Mouse (Mus musculus): ENCODE measurements around the gene Elmsan1. TPM values are rescaled to one million over a fixed set of nuclear protein-coding genes. Genes with fewer than 3 reads are reported as not detected.

Gene Elmsan1
- total and polyA plus RNA-seq, 3 experiments: 2.2 to 14.3 (median 5.6) TPM

GRCm38 (mm10) chr12:84110814-84111213, 107.9 kb downstream of the Elmsan1 start:
- Histone ChIP-seq H3K4me2 (ENCODE audit: insufficient read depth, low read depth, poor library complexity, severe bottlenecking) (peak overlapping the region; percentile 93), H3K4me3 (replicated peaks in 1 of 3; ENCODE audit: low read depth in 2 of 3, low read length in 2 of 3, poor library complexity in 1 of 3) (no peak overlapping the region), H3K27me3 (replicated peaks) (no peaks in the 10 kb centered on the region), H3K79me2 (replicated peaks; ENCODE audit: control insufficient read depth, extremely low read depth, insufficient read depth, poor library complexity, severe bottlenecking) (no peaks in the 10 kb centered on the region), H3K27ac (ENCODE audit: insufficient read depth, low read depth) (no peak overlapping the region), H3K9ac (ENCODE audit: insufficient read depth, low read depth) (no peak overlapping the region), H3K9me3 (replicated peaks; ENCODE audit: low read length) (no peaks in the 10 kb centered on the region), H3K36me3 (replicated peaks in 1 of 2; ENCODE audit: control insufficient read depth in 1 of 2, insufficient read depth in 1 of 2, low read length in 1 of 2) (no peaks in the 10 kb centered on the region), H3K4me1 (ENCODE audit: control insufficient read depth in 1 of 2, insufficient read depth in 2 of 2) (peaks cover 10 to 24% of the 10 kb centered on the region in 2 experiments)
- TF ChIP-seq GABPA (IDR thresholded peaks at IDR 0.05; ENCODE audit: insufficient replicate concordance, low read depth, low read length): no peak
- peak; percentile 81 for TF ChIP-seq EP300 (IDR thresholded peaks at IDR 0.05; ENCODE audit: low read length)
- TF ChIP-seq IRF4 (IDR thresholded peaks at IDR 0.05; ENCODE audit: low read depth, low read length): peak; percentile 89
- dilution Hi-C loops (cut with MboI; ENCODE audit: extremely low pct_ligation_motif_present, extremely low pct_unique_long_range_greater_than_20kb, low sequenced_read_pairs): no loop called here
- peak; percentile 27 for DNase-seq (ENCODE audit: extremely low read depth)
- in situ Hi-C loops (cut with MboI; ENCODE audit: low pct_ligation_motif_present, low pct_unique_long_range_greater_than_20kb, low sequenced_read_pairs): no loop called here

- in situ Hi-C loops (cut with MboI; ENCODE audit: low pct_ligation_motif_present, low pct_unique_long_range_greater_than_20kb, low sequenced_read_pairs) (no loop called here), dilution Hi-C loops (cut with MboI; ENCODE audit: extremely low pct_ligation_motif_present, extremely low pct_unique_long_range_greater_than_20kb, low sequenced_read_pairs) (no loop called here)
- no peak overlapping the region for H3K9ac ChIP-seq (ENCODE audit: insufficient read depth, low read depth)
- peaks cover 6 to 20% of the 10 kb centered on the region in 2 experiments for H3K4me1 ChIP-seq (ENCODE audit: control insufficient read depth in 1 of 2, insufficient read depth in 2 of 2)
- no peaks in the 10 kb centered on the region for H3K27me3 ChIP-seq (replicated peaks)
- H3K9me3 ChIP-seq (replicated peaks; ENCODE audit: low read length): no peaks in the 10 kb centered on the region
- no peaks in the 10 kb centered on the region for H3K79me2 ChIP-seq (replicated peaks; ENCODE audit: control insufficient read depth, extremely low read depth, insufficient read depth, poor library complexity, severe bottlenecking)
- no peak for TF ChIP-seq IRF4 (IDR thresholded peaks at IDR 0.05; ENCODE audit: low read depth, low read length)
- TF ChIP-seq CTCF (conservative IDR thresholded peaks at IDR 0.05 in 1 of 2, IDR thresholded peaks at IDR 0.05 in 1 of 2; ENCODE audit: low read depth in 2 of 2, low read length in 2 of 2): peak in 1 of 2 experiments; percentile 27; a peak in 2 of 4 replicates
- H3K27ac ChIP-seq (ENCODE audit: insufficient read depth, low read depth): no peak overlapping the region
- H3K4me2 ChIP-seq (ENCODE audit: insufficient read depth, low read depth, poor library complexity, severe bottlenecking): no peak overlapping the region
- H3K36me3 ChIP-seq (replicated peaks in 1 of 2; ENCODE audit: control insufficient read depth in 1 of 2, insufficient read depth in 1 of 2, low read length in 1 of 2): no peaks in the 10 kb centered on the region
- H3K4me3 ChIP-seq (replicated peaks in 1 of 3; ENCODE audit: low read depth in 2 of 3, low read length in 2 of 3, poor library complexity in 1 of 3): no peak overlapping the region
- DNase-seq (ENCODE audit: extremely low read depth): no peak
These were observed 108.8 kb downstream of the Elmsan1 start for GRCm38 (mm10) chr12:84109924-84110323.

- no peak overlapping the region for H3K4me3 ChIP-seq (replicated peaks in 1 of 3; ENCODE audit: low read depth in 2 of 3, low read length in 2 of 3, poor library complexity in 1 of 3)
- in situ Hi-C loops (cut with MboI; ENCODE audit: low pct_ligation_motif_present, low pct_unique_long_range_greater_than_20kb, low sequenced_read_pairs) (no loop called here), dilution Hi-C loops (cut with MboI; ENCODE audit: extremely low pct_ligation_motif_present, extremely low pct_unique_long_range_greater_than_20kb, low sequenced_read_pairs) (no loop called here)
- no peak for TF ChIP-seq UBTF (IDR thresholded peaks at IDR 0.05; ENCODE audit: low read depth, low read length)
- TF ChIP-seq MAFK (IDR thresholded peaks at IDR 0.05; ENCODE audit: insufficient replicate concordance, low read length): no peak
- no peak for TF ChIP-seq CHD1 (IDR thresholded peaks at IDR 0.05; ENCODE audit: low read depth, low read length)
- 0 out of 2 replicates have a peak, but pooled peaks have one; percentile 18 for TF ChIP-seq IRF4 (IDR thresholded peaks at IDR 0.05; ENCODE audit: low read depth, low read length)
- TF ChIP-seq MXI1 (IDR thresholded peaks at IDR 0.05; ENCODE audit: low read depth, low read length): no peak
- DNase-seq (ENCODE audit: extremely low read depth): peak; percentile 54
- H3K27ac ChIP-seq (ENCODE audit: insufficient read depth, low read depth): no peak overlapping the region
- H3K9me3 ChIP-seq (replicated peaks; ENCODE audit: low read length): no peaks in the 10 kb centered on the region
- no peaks in the 10 kb centered on the region for H3K36me3 ChIP-seq (replicated peaks in 1 of 2; ENCODE audit: control insufficient read depth in 1 of 2, insufficient read depth in 1 of 2, low read length in 1 of 2)
- H3K79me2 ChIP-seq (replicated peaks; ENCODE audit: control insufficient read depth, extremely low read depth, insufficient read depth, poor library complexity, severe bottlenecking): no peaks in the 10 kb centered on the region
- H3K4me2 ChIP-seq (ENCODE audit: insufficient read depth, low read depth, poor library complexity, severe bottlenecking): no peak overlapping the region
- H3K9ac ChIP-seq (ENCODE audit: insufficient read depth, low read depth): no peak overlapping the region
- peaks cover 5 to 16% of the 10 kb centered on the region in 2 experiments; a peak in 3 of 4 replicates for H3K4me1 ChIP-seq (ENCODE audit: control insufficient read depth in 1 of 2, insufficient read depth in 2 of 2)
- H3K27me3 ChIP-seq (replicated peaks): no peaks in the 10 kb centered on the region
These were observed 111.0 kb downstream of the Elmsan1 start for GRCm38 (mm10) chr12:84107692-84108091.
